In genomic region chr4:143161619-143162479, GRCm38 (mm10) we compare ENCODE assay signal across 8 mouse cellular contexts. TPM values are rescaled to one million over a fixed set of nuclear protein-coding genes. Genes with fewer than 3 reads are reported as not detected.
DNase-seq lines count a peak whose midpoint lies in the region; ATAC-seq and TF ChIP-seq lines count a peak whose summit lies in the region.

No protein-coding gene starts in this region.

- peaks cover 42% of the 10 kb centered on the region for H3K4me1 ChIP-seq in E14TG2a.4 (replicated peaks; ENCODE audit: low read depth, low read length)
- peaks cover 31% of the 10 kb centered on the region for H3K4me1 ChIP-seq in forebrain, embryonic 12.5 days
- peaks cover 31% of the 10 kb centered on the region for H3K4me1 ChIP-seq in heart, postnatal 0 days (ENCODE audit: control insufficient read depth, insufficient read depth)
- peaks cover 17% of the 10 kb centered on the region for H3K4me1 ChIP-seq in liver, embryonic 16.5 days (ENCODE audit: control insufficient read depth, low read depth, low read length)
- peaks cover 47% of the 10 kb centered on the region for H3K4me1 ChIP-seq in neural tube, embryonic 13.5 days (replicated peaks)
- peaks cover 8% of the 10 kb centered on the region; the same call in 1 of the 2 replicates for H3K4me1 ChIP-seq in testis, adult 2 months (ENCODE audit: control insufficient read depth, insufficient read depth, low read length)

- peak; percentile 96 for DNase-seq in c-Kit-positive CD71-positive TER-119-positive erythroid progenitor cells, embryonic 14.5 days (ENCODE audit: low spot score)
- DNase-seq in heart, postnatal 0 days (ENCODE audit: low spot score) = peak; percentile 99
- peak; percentile 99 for DNase-seq in kidney, postnatal 4 days

- peak overlapping the region; percentile 92 for H3K4me3 ChIP-seq in E14TG2a.4 (replicated peaks; ENCODE audit: low read length)
- H3K4me3 ChIP-seq in forebrain, embryonic 12.5 days (replicated peaks) = peak overlapping the region; percentile 83
- peak overlapping the region; percentile 88 for H3K4me3 ChIP-seq in heart, postnatal 0 days (ENCODE audit: low read depth, low read length)
- H3K4me3 ChIP-seq in liver, embryonic 16.5 days (ENCODE audit: low read depth, low read length) = peak overlapping the region; percentile 88
- H3K4me3 ChIP-seq in neural tube, embryonic 13.5 days = peak overlapping the region; percentile 93
- H3K4me3 ChIP-seq in testis, adult 2 months (ENCODE audit: control insufficient read depth, low read depth, low read length) = peak overlapping the region; percentile 85

- peak overlapping the region; percentile 60 for H3K4me2 ChIP-seq in forebrain, embryonic 12.5 days
- peak overlapping the region; percentile 68 for H3K4me2 ChIP-seq in heart, postnatal 0 days (ENCODE audit: low read depth, low read length)
- peak overlapping the region; percentile 56 for H3K4me2 ChIP-seq in liver, embryonic 16.5 days (ENCODE audit: low read depth, low read length)
- H3K4me2 ChIP-seq in neural tube, embryonic 13.5 days = peak overlapping the region; percentile 71

- TF ChIP-seq POLR2A in testis, adult 2 months (IDR thresholded peaks at IDR 0.05; ENCODE audit: control insufficient read depth, low read depth, low read length) = peak; percentile 82

- no peak for TF ChIP-seq CTCF in E14TG2a.4 (conservative IDR thresholded peaks at IDR 0.05; ENCODE audit: low read length)
- no peak for TF ChIP-seq CTCF in heart, postnatal 0 days (IDR thresholded peaks at IDR 0.05; ENCODE audit: low read depth)
- TF ChIP-seq CTCF in testis, adult 2 months (IDR thresholded peaks at IDR 0.05; ENCODE audit: control insufficient read depth, insufficient read depth, insufficient replicate concordance, low read depth, low read length) = no peak

- H3K9ac ChIP-seq in forebrain, embryonic 12.5 days = peak overlapping the region; percentile 88
- H3K9ac ChIP-seq in heart, postnatal 0 days (replicated peaks; ENCODE audit: low read depth, low read length) = peak overlapping the region; percentile 83
- peak overlapping the region; percentile 86 for H3K9ac ChIP-seq in liver, embryonic 16.5 days (ENCODE audit: low read depth, low read length)
- peak overlapping the region; percentile 96 for H3K9ac ChIP-seq in neural tube, embryonic 13.5 days

- peak overlapping the region; percentile 99 for H3K27ac ChIP-seq in forebrain, embryonic 12.5 days
- H3K27ac ChIP-seq in heart, postnatal 0 days (ENCODE audit: low read depth) = peak overlapping the region; percentile 100
- H3K27ac ChIP-seq in liver, embryonic 16.5 days (ENCODE audit: low read length) = peak overlapping the region; percentile 99
- peak overlapping the region; percentile 99 for H3K27ac ChIP-seq in neural tube, embryonic 13.5 days (replicated peaks)
- peak overlapping the region; percentile 76 for H3K27ac ChIP-seq in testis, adult 2 months (ENCODE audit: control insufficient read depth, insufficient read depth, low read depth, low read length)

- under 1% methylated on average over 100 of the region's 102 CpGs for WGBS in forebrain, embryonic 12.5 days
- WGBS in heart, postnatal 0 days = under 1% methylated on average over 89 of the region's 102 CpGs
- WGBS in liver, embryonic 16.5 days (ENCODE audit: insufficient replicate concordance) = under 1% methylated on average over 101 of the region's 102 CpGs
- WGBS in neural tube, embryonic 13.5 days = under 1% methylated on average over 102 of the region's 102 CpGs

- no peaks in the 10 kb centered on the region for H3K27me3 ChIP-seq in E14TG2a.4 (ENCODE audit: insufficient read depth, low read length)
- H3K27me3 ChIP-seq in forebrain, embryonic 12.5 days = no peaks in the 10 kb centered on the region
- no peaks in the 10 kb centered on the region for H3K27me3 ChIP-seq in heart, postnatal 0 days (ENCODE audit: control insufficient read depth, insufficient read depth, low read length)
- no peaks in the 10 kb centered on the region for H3K27me3 ChIP-seq in liver, embryonic 16.5 days (ENCODE audit: control insufficient read depth, insufficient read depth, low read depth, low read length)
- no peaks in the 10 kb centered on the region for H3K27me3 ChIP-seq in neural tube, embryonic 13.5 days
- H3K27me3 ChIP-seq in testis, adult 2 months (ENCODE audit: control insufficient read depth, insufficient read depth, low read length) = no peaks in the 10 kb centered on the region

- H3K36me3 ChIP-seq in E14TG2a.4 (ENCODE audit: insufficient read depth, low read length) = peaks cover 25% of the 10 kb centered on the region
- H3K36me3 ChIP-seq in forebrain, embryonic 12.5 days (replicated peaks) = peaks cover 25% of the 10 kb centered on the region
- H3K36me3 ChIP-seq in heart, postnatal 0 days (replicated peaks; ENCODE audit: control insufficient read depth, insufficient read depth, low read length) = no peaks in the 10 kb centered on the region
- H3K36me3 ChIP-seq in liver, embryonic 16.5 days (ENCODE audit: control insufficient read depth, insufficient read depth) = no peaks in the 10 kb centered on the region
- peaks cover 14% of the 10 kb centered on the region for H3K36me3 ChIP-seq in neural tube, embryonic 13.5 days
- no peaks in the 10 kb centered on the region for H3K36me3 ChIP-seq in testis, adult 2 months (ENCODE audit: control insufficient read depth, insufficient read depth, low read length)

- peak; percentile 100 for ATAC-seq in forebrain, embryonic 12.5 days (ENCODE audit: low FRiP score)
- ATAC-seq in heart, postnatal 0 days (ENCODE audit: insufficient read depth, low read depth) = peak; percentile 98
- ATAC-seq in liver, embryonic 16.5 days (ENCODE audit: low read depth) = peak; percentile 99
- ATAC-seq in neural tube, embryonic 13.5 days (ENCODE audit: low read depth) = peak; percentile 100

- H3K9me3 ChIP-seq in E14TG2a.4 (ENCODE audit: low read length) = no peaks in the 10 kb centered on the region
- no peaks in the 10 kb centered on the region for H3K9me3 ChIP-seq in forebrain, embryonic 12.5 days
- no peaks in the 10 kb centered on the region for H3K9me3 ChIP-seq in heart, postnatal 0 days (replicated peaks; ENCODE audit: control insufficient read depth, low read length)
- no peaks in the 10 kb centered on the region for H3K9me3 ChIP-seq in liver, embryonic 16.5 days (replicated peaks; ENCODE audit: control insufficient read depth, low read length)
- no peaks in the 10 kb centered on the region for H3K9me3 ChIP-seq in neural tube, embryonic 13.5 days

- TF ChIP-seq EP300 in heart, postnatal 0 days (IDR thresholded peaks at IDR 0.05; ENCODE audit: low read depth) = no peak

RNA-seq across cellular contexts. Expression of gene Prdm2, which starts 50.9 kb away (rescaled TPM):
- polyA plus RNA-seq in forebrain, embryonic 12.5 days (2016; fragmentation: Nextera tagmentation; extraction: Ambion mirVana) = 17.0 and 18.8 TPM in 2 replicates
- total RNA-seq in heart, postnatal 0 days (2014; rRNA removed; ENCODE audit: low replicate concordance) = 5.5 and 5.7 TPM in 2 replicates
- 5.2 and 5.8 TPM in 2 replicates for polyA plus RNA-seq in heart, postnatal 0 days (2015; fragmentation: Nextera tagmentation; extraction: Ambion mirVana)
- polyA plus RNA-seq in liver, embryonic 16.5 days (2015; fragmentation: Nextera tagmentation; extraction: Ambion mirVana) = 3.3 TPM in 2 replicates
- polyA plus RNA-seq in neural tube, embryonic 13.5 days (2015; fragmentation: Nextera tagmentation; extraction: Ambion mirVana) = 17.3 and 19.5 TPM in 2 replicates
- 32.3 and 33.4 TPM in 2 replicates for polyA plus RNA-seq in testis, adult 2 months (2012; rRNA removed)

Comparison
In these comparisons a context has a peak if more than half of its experiments do, and no peak if none do; other contexts are left out.
1. Peak in every context shown above with its lines: DNase-seq, ATAC-seq, H3K4me3 ChIP-seq and H3K27ac ChIP-seq.